Mouse (Mus musculus) right cerebral cortex, postnatal 14 days (tissue): ENCODE results near the gene Smurf1.

Source experiments
- DNase-seq: peaks from one replicate; pipeline ENCODE4 v3.0.0; 2022

The Smurf1 gene

DNA sequence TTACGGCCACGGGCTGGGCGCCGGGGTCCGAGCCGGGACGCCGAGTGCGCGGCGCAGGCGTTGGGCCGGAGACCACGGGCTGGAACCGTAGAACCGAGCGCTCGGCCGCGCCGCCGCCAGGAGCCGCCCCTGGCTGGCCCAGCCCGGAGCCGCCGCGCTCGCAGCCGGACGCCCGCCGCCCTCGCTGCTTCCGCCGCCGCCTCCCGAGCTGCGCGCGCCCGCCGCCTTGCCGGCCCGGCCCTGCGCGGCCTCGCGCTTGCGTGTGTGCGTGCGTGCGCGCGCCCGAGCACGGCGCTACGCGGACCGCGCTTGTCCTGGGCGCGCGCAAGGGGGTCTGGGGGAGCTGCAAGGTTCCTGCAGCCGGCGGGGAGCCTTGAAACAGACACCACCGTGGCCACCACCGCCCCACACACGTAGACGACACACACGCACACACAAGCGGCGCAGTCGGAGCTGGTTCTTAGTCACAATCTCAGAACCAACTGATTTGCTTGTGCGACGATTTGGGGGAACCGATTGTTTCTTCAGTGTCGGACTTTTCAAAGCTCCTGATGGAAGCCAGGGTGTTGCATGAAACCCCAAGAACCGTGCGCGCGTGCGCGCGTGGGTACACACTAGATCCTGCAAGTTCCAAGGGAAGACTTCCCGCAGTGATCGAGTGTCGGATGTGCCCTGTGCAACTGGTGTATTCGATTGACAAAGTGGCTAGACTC lies at the start of gene Smurf1:
Gene Smurf1 (minus strand): TSS at position 209 of the 713 bp plus-strand sequence.
- DNase-seq = peak; percentile 88

DNA sequence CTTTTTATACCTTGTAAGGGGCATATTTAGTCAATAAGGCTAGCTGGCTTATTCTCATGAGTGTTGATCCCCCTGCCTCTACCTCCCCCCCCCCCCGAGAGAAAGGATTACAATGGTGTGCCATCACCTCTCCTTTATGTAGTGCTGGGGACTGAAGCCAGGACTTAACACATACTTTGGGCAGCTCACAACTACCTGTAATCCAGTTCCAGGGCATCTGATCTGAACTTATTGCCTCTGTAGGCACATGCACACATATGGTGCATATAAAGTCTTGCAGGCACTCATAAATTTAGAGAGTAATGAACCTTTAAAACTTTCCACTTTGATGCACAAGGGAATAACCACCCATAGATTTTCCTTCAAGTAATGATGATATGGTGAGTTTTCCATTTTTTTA lies 48.6 kb upstream of the Smurf1 start:
- no peak for DNase-seq

DNA sequence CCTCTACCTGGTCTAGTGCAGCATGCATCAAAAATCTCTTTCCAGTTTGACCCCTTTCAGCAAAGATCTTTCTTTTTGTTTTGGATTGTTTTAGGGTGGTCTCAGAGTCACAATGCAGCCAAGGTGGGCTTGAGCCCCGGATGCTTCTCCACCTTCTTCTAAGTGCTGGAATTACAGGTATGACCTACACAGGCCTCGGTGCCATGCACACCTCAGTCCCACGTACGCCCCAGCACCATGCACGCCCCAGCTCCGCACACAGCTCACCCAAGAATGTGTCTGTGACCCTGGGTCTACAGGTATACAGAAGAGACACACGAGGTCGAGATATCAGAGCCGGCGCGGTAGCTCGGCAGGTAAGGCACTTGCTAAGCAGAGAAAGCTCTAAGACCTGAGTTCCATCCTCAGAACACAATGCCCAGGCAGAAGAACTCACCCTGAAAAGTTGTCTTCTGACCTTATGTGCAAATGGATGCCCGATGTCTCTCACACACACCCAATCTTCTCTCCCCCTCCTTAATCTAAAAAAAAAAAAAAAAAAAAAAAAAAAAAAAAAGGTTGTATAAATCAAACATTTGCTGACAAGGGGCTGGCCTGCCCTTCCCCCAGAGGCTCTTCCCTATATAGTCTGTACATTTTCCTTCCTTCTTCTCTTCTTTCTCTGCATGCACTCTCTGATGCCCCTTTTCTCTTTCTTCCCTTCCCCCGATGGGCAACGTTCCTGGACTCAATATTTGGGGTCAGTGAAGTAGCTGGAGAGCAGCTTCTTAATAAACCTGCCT lies 43.4 kb upstream of the Smurf1 start:
- no peak for DNase-seq

DNA sequence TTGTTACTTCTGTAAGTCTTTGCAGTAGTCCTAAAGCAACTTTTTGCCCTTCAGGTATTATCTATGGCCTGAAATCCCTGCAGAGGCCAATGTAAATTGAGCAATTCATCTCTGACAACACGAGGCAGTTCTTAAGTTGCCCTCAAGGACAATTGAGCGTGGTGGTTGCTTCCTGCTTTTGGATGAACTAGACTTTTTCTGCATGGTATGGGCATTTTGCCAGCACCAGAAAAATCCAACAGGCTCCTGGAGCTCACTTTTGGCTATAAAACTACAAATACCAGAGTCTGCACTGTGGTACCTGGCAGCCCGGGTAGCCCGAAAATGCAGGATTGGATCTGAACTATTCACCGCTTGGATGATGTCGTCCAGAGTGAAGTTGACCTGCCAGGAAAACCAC lies 39.9 kb upstream of the Smurf1 start:
- DNase-seq = no peak

DNA sequence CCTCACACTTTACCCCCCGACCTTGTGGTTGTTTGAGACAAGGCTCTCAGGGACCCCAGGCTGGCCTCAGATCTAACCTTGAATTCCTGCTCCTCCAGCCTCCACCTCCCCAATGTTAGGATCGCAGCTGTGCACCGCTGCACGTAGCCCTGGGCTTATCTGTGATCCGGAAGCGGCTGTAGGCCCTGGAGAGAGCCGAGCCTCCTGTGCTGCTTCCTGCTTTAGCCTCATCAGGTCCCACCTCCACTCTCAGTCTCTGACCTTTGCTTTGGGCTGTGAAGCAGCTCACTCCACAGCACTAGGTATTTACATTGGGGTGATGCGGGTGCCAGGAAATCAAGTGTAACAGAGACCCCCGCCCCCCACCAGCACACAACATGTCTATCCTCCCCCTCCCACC lies 38.8 kb upstream of the Smurf1 start:
- no peak for DNase-seq

DNA sequence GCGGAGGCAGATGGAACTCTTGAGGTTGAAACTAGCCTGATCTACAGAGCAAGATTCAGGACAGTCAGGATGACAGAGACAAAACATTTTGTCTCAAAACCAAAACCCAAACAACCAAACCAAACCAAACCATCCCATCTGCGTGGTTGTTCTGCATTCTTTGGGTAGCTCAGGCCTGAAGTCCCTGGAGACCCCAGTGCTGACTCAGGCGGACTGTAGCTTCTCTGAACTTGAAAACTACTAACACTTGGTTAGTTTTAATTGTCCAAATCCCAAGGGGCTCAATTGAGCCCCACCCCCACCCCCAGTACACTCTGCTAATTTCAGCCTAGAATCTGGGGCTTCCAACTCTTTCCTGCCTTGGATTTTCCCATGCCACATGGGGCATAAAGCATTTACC lies 37.7 kb upstream of the Smurf1 start:
- DNase-seq = no peak

DNA sequence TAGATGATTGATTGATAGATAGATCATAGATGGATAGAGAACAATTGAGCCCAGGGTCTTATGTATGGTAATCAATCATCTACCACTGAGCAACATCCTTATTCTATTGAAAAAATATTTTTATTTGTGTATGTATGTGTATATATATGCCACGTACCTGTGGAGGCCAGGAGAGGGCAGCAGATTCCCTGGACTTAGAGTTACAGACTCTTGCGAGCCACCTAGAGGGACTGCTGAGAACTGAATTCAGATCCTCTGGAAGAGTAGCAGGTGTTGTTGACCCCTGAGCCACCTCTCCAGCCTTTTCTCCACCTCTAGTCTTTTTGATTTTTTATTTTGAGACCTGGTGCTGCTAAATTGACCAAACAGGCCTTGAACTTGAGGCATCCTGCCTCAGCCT lies 32.8 kb upstream of the Smurf1 start:
- no peak for DNase-seq

DNA sequence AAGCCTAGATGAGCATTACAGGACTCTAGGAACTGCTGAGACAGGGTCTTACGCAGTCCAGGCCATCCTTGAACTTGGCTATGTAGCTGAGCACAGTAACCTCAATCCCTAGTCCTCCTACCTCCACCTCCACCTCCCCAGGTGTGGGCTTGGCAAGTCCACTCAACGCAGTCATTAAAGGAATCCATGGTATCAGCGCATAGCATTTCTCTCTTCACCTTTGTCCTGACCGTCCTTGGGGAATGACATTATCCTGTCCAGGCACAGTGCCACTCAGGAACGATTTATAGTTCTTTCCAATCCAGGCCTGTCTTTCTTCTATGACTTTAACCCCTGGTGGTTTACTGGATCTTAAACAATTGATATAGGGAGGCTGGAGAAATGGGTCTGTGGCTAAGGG lies 24.8 kb upstream of the Smurf1 start:
- no peak for DNase-seq

DNA sequence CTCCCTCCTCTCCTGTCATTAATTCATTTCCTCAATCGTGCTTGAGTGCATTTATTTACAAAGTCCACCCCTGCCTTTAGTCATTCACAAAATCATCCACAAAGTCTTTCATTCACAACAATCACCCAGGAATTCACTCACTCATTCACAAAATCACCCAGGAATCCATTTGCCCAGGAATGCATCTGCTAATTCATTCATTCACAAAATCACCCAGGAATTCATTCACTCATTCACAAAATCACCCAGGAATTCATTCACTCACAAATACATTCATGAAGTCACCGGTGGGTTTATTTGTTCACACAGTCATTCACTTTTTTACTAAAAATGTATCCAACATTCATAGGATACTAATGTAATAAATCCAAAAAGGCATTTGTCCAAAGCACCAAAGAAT lies 24.4 kb upstream of the Smurf1 start:
- DNase-seq = no peak

DNA sequence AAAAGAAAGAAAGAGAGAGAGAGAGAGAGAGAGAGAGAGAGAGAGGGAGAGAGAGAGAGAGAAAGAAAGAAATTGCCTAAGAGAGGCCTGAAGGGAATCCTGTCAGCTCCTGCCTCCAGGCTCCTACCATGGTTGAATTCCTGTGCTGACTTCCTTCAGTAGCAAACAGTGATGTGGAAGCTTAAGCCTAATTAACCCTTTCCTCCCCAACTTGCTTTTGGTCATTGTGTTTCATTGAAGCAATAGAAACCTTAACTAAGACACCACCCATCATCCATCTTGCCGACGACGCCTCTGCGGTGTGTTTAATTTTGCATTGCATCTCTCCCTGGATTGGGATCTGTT lies 23.4 kb upstream of the Smurf1 start:
- DNase-seq = no peak

DNA sequence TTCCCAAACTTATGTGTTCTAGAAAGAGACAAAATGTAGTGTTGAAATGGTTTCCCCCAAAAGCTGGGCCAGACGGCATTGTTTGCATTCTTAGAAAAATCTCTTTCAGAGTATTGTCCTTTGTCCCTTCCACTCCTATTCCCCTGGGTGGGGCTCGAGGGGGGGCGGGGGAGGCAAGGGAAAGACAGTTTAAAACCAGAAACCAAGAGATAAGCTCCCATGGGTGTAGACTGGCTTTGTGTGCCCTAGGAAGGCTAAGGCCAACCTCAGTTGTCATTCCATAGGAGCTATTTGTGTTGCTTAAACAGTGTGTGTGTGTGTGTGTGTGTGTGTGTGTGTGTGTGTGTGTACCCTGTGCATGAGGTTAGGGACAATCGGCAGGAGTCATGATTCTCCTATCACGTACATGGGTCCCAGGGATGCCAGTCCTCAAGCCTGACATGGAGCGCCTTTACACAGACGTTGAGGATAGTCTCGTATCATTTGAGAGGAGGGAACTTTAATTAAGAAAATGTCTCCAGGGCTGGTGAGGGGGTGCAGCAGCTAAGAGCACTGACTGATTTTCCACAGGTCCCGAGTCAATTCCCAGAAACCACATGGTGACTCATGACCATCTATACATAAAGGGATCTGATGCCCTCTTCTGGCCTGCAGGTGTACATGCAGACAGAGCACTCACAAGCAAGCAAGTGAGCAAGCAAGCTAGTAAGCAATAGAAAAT lies 22.9 kb upstream of the Smurf1 start:
- peak; percentile 22 for DNase-seq

DNA sequence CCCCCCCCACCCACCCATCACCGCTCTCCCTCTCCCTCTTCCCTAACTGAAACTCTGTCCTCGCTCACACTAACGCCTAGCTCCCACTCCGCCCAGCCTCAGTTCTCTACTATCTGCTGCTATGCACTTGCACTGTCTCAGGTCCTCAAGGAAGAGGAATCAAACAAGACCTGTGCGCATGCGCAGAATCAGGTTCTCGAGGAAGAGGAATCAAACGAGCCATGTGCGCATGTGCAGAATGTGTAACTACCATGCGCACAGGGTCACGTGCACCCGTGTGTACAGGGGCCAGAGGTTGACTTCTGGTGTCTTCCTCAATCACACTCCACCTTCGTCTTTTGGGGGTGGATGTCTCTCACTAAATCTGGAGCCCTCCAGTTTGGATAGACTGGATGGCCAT lies 21.9 kb upstream of the Smurf1 start:
- DNase-seq = no peak

DNA sequence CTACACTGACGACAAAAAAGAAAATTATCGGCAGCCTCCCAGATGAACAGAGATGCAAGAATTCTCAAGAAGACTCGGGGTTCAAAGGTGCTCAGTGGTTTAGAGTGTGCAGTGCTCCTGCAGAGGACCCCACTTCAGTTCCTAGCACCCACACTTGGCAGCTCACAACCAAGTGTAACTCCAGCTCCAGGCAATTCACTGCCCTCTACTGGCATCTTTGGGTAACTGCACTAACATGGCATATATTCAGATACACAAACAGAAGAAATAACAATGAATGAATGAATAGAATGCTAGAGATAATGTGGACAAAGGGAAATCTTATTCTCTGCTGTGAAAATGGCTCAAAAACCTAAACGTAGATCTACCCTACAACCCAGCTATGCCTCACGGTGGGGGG lies 19.2 kb upstream of the Smurf1 start:
- DNase-seq = no peak

DNA sequence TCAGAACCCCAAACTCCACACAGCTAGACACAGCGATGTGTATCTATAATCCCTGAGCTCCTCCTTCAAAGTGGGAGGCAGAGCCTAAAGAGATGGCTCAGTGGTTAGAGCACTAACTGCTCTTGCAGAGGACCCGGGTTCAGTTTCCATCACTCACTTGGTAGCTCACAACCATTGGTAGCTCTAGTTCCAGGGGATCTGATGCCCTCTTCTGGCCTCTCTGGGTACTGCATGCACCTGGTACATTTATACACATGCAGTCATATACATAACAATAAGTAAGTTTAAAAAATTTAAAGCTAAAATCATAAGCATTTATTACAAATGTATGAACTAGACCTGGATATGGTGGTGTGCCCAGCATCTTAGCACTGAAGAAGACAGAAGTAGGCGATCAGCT lies 17.6 kb upstream of the Smurf1 start:
- no peak for DNase-seq

DNA sequence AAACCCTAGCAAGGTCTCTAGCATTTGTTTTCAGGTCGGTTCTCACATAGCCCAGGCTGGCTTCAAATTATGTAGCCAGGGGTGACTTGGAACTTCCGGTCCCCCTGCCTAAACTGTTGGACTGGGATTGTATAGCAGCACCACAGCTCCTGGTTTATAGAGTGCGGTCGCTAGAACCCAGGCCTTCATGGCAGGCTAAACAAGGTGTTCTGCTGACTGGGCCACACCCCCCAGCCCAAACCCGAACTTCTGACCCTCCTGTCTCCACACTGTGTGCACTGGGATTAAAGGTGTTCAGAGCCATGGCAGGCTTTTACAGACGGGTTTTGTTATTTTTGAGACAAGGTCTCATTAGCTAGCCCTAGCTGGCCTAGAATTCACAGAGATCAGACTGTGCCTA lies 13.5 kb upstream of the Smurf1 start:
- no peak for DNase-seq

DNA sequence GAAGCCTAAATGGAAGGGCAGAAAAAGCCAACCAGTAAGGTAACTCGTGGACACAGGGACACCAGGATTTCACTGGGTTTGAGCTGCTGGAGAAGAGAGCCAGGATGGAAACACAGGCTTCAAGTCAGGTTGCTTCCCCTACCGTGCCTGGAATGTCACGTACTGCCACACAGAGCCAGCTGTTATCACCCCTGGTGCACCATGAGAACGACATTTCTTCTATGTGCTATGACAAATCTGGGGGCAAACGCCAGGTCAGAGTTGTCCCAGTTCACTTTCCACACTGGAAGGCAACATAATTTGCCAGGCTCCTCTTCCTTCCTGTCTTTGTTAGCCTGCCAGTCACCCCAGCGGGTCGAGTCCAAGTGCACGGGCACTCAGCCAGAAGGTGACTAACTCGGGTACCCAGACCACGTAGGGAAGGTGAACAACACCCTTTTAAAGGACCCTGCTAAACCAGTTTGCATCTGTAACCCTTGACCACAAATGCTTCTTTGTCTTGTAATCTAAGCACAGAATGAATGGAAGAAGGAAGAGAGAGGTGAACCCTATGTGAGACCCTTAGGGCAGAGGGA lies 13.0 kb upstream of the Smurf1 start:
- DNase-seq = no peak

DNA sequence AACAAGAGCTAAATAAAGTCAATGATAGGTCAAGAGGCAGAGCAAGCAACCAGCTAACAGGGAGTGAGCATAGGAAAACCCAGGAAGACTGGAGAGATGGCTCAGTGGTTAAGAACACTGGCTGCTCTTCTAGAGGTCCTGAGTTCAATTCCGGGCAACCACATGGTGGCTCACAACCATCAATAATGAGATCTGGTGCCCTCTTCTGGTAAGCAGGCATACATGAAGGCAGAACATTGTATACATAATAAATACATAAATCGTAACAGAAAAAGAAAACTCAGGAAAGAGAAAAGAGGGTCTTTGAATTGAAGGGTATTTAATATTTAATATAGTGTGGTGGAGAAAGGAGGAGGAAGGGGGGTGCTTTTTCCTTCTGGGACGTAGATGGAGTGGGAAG lies 5.6 kb upstream of the Smurf1 start:
- no peak for DNase-seq

DNA sequence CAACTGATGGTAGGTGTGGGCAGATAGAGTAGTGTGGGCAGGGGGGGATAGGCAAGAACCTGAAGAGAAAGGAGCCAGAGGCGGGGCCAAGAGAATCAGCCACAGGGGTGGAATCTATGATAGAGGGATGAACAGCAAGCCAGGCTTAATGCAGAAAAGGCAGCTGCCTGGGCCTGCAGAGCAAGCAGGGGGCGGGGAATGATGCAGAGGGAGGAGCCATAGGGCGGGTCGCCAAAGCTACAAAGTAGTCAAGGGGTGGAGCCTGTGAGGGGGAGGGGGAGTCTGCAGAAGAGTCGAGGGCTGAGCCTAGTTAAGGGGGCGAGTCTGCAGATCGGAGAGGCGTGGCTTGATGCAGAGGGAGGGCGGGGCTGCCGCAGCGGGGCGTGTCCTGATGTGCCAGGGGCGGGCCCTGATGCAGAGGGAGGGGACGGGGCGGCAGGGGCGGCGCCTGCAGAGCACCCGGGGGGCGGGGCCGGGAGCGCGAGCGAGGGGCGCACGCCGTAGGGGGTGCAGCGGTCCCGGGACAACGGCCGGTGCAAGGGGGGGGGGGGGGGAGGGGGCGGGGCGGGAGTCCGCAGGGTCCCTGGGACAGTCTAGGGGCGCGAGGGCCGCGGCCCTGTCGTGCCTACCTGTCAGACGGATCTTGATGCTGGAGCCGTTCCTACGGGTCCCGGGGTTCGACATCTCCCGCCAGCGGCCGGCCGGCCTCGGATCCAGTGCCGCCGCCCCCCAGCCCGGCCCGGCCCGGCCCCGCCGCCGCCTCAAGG lies 592 bp downstream of the Smurf1 start:
- DNase-seq = peak; percentile 79

DNA sequence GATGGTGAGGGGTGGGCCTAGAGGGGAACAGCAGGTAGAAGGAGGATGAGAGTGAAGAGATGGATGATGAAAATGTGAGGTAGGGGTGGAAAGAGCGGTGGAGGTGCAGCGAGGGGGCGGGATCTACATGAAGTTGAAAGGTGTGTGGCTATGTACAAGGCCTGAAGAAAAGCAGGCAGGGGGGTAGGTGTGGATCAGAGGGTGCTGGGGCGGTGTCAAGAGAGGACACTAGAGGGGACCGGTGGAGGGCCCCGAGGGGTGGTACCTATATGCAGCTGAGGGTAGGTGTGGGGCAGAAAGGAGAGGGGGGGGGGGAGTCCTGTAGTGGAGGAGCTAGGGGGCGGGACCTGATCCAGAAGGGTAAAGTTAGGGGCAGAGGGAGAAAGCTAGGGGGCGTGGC lies 1.2 kb downstream of the Smurf1 start:
- DNase-seq = peak; percentile 11

DNA sequence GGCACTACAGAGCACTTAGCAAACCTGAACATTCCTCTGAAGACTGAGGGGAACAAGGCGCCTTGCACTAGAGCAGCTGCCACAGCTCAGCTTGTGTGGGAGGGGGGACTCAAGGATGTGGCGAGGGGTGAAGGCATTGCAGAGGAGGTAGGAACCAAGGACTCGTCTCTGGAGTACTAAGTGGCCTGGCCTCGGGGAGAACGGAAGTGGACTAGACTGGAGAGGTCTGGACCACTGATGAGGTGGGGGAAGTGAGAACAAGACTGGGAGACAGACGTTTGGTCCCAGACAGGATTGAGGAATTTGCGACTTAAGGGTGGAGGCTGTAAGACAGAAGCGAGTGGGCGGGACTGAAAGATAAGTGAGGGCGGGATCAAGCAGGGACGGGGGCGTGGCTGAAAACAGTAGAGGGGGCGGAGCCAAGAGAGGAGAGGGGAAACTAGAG lies 1.8 kb downstream of the Smurf1 start:
- DNase-seq = peak; percentile 56

DNA sequence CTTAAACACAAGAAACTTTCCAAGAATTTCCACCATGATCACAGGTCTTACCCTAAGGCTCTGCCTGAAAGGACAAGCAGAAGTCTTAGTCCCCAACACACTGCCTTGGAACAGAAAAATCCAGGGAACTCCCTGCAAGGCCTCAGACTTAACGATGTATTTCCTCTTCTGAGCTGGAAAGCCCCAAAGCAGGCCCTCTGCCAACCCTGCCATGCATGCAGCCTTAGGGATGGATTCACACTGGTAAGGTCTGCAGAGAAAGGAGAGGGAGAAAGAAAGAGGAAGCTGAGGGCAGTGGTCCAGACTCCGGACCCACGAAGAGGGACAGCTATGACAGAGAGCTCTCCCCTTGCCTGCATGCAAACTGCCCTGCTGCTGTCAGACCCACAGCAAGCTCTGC lies 2.2 kb downstream of the Smurf1 start:
- peak; percentile 49 for DNase-seq

DNA sequence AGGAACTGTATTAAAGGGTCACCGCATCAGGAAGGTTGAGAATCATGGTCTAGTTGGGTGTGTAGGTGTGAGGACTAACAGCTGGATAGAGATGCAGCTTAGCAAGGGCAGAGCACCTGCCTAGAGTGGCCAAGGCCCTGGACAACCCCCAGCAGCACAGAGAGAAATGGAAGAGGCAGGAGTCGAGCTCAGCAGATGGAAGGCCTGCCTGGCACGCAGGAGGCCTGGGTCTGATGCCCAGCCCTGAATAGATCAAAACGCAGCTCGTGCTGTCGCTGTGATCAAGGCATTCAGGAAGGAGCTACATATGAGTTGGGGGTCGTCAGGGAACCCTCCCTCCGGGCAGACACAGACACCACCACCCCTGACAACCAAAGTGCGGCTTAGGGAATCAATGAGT lies 7.4 kb downstream of the Smurf1 start:
- no peak for DNase-seq

DNA sequence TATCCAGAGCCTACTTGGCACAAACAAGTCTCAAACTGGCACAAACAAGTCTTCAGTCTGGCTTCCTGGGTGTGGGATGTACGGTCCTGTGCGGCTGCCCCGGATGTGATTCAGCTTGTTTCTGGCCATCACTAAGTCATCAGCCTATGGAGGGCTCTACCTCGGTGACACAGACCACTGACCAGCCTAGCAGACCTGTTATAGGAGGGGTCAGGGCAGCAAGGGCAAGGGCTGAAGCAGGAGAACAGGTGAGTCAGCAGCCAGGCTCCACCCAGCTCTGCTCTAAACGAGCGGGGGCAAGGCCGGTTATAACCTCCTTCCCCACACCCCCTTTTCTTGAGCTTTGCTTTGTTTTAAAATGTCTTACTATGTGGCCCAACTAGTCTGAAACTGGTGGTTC lies 11.2 kb downstream of the Smurf1 start:
- DNase-seq = no peak
